Mouse (Mus musculus): Measurements from ENCODE around the gene Aurkaip1.
"Not testable (repeated sequence)": the region's sequence is repeated elsewhere in the genome, so short reads cannot be mapped to it uniquely, and the experiment has no call there.

The Aurkaip1 gene

GRCm38 (mm10) chr4:155831205-155831766, at the start of gene Aurkaip1:
Gene Aurkaip1 (plus strand): TSS chr4:155831272.
- DNase-seq, result peak; percentile 95

- DNase-seq, result no peak
Measured at GRCm38 (mm10) chr4:155783486-155784080, 47.5 kb upstream of the Aurkaip1 start.

- DNase-seq, result peak; percentile 87
Measured at GRCm38 (mm10) chr4:155784081-155784701, 46.9 kb upstream of the Aurkaip1 start.

DNA sequence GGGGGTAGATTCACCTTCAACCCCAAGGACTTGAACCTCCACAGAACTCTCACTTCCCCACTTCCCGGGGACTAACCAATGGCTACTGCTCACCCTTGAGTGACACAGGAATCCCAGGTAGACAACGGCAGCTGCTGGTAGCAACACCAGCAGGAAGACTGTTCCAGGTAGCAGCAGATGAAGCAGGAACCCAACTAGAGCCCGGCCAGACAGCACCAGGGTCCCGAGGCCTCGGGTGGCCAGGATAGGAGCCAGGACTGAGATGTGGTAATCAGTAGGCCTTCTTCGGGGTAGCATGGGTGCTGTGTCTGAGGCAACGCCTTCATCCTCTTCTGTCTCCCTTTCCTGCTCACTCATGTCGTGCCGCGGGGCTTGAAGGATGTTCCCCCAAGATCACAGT, 45.8 kb upstream of the Aurkaip1 start:
- DNase-seq, result no peak

- DNase-seq, result no peak
Measured at GRCm38 (mm10) chr4:155785819-155786218, 45.3 kb upstream of the Aurkaip1 start, which contains the start of gene Tmem88b. Gene Tmem88b (minus strand): TSS chr4:155785874.

GRCm38 (mm10) chr4:155788300-155788699, 42.8 kb upstream of the Aurkaip1 start:
- no peak for DNase-seq

GRCm38 (mm10) chr4:155788833-155789232, 42.2 kb upstream of the Aurkaip1 start:
- DNase-seq, result not testable (repeated sequence)

DNA sequence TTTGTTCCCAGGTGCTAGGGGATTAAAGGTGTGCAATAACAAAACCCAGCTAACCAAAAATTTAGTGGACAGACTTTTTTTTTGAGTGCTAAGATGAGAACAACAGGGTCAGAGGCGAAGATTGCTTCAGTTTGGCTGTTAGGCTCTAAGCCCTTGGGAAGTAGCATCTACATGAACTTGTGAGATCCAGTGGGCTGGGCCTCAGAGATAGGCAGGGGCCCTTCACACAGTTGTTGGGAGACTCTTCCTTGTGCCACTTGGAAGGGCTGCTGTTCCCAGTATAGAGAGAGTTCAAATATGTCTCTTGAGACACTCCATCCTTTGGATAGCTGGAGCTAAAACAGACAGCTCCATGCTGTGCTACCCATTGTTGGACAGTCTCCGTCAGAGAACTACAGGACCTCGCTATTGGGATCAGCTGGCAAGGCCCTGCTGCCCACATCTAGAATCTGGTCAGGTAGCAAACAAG, 41.0 kb upstream of the Aurkaip1 start, which contains the start of gene Ankrd65:
Ankrd65 (plus strand) TSS at position 419 of the 469 bp plus-strand sequence.
- no peak for DNase-seq

DNA sequence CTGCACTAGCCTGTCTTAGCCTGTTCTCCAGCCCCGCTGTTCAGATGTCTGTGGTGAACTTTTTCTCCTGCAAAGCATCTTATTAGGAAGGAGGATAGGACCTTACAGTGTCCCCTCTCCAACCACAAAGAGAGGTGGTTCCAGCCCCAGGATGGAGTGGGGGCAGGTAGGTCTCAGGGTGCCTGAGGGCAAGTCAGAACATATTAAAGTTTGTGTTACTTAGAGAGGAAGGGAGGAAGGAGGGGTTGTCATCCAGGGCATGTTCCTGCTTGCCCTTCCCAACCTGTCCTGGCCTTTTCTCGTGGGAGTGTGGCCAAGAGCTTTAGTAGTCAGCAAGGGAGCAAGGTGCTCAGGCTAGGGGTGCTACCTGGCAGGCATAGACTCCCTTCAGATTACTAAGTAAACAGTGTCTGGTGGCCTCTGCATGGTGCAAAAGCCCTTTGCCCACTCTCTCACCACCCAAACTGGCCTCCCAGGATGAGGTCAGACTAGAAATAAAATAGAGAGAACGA, 40.4 kb upstream of the Aurkaip1 start:
- DNase-seq, result no peak

DNA sequence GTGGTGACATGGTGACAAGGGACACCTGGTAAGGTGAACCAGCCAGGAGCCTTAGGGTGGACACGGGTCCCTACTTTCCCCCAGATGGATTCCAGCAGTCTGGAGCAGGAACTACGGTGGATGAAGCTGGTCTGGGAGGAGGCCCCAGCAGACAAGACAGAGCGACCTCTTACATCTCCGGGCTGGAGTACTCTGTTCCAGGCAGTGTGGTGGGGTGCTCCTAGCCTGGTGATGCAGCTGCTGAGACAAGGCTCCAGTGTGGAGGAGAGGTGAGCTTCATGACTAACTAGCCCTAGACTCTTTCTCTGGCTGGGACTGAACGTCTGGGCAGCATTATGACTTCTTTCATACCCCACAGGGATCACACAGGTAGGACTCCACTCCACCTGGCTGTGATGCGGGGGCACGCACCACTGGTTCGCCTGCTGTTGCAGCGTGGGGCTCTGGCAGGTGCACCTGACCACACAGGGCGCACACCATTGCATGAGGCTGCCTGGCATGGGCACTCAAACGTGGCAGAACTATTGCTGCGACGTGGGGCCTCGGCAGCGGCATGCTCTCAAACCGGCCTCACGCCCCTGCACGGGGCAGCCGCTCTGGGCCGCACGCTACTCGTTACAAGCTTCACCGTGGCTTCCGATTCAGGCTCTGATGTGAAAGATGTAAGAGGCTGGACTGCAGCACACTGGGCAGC, 39.7 kb upstream of the Aurkaip1 start:
- DNase-seq, result no peak

GRCm38 (mm10) chr4:155793730-155794129, 37.3 kb upstream of the Aurkaip1 start:
- no peak for DNase-seq

DNA sequence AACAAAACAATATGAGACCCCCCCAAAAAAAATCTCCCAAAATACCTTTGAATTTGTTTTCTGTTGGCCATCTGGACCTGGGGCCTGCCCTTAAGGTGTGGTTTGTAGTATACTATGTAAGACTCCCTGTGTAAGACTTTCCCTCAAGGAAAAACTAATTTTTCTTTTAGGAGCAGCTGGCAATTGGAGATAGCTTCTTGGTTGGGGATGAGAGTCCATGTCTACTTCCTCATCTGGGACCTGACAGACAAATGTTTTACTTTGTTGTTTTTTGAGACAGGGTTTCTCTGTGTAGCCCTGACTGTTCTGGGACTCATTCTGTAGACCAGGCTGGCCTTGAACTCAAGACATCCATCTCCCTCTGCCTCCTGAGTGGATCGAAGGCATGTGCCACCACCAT, 29.0 kb upstream of the Aurkaip1 start:
- no peak for DNase-seq

- DNase-seq, result no peak
Measured at GRCm38 (mm10) chr4:155802741-155803339, 28.2 kb upstream of the Aurkaip1 start, which contains the start of gene Mrpl20. Gene Mrpl20 (plus strand): TSS chr4:155802878.

GRCm38 (mm10) chr4:155803340-155804041, 27.6 kb upstream of the Aurkaip1 start:
- peak; percentile 93 for DNase-seq

- DNase-seq, result no peak
Measured at GRCm38 (mm10) chr4:155807841-155808240, 23.2 kb upstream of the Aurkaip1 start.

DNA sequence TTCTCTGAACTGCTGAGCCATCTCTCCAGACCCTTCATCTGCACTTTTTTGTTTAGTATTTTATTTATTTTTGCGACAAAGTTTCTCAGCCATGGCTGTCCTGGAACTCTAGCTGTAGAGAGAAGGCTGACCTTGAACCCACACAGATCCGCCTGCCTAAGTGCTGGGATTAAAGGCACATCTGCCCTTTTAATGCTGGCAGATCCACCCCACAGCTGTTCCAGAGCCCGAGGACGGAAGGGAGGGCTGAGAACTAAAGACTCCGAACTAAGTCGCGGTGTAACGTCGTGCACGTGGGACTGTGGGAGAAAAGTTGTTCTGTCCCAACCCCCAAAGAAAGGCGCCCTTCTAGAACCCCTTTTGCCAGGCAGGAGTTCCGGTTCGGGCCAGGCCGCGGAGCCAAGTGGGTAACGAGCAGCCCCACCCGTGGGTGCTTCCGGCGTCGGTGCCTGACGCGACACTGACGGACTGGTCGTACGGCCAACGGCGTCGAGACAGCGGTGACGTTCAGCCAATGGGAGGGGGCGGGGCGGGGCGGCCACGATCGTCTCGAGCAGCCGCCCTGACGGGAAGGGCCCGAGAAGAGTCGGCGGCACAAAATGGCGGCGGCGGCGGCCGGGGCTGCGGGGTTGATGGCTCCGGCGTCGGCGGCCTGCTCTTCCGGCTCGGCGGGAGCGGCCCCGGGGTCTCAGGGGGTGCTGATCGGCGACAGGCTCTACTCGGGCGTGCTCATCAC, 19.0 kb upstream of the Aurkaip1 start, which contains the start of gene Ccnl2:
Ccnl2 (plus strand) TSS at position 561 of the 736 bp plus-strand sequence.
- peak; percentile 94 for DNase-seq

- no peak for DNase-seq
Measured at GRCm38 (mm10) chr4:155812665-155813181, 18.3 kb upstream of the Aurkaip1 start.

DNA sequence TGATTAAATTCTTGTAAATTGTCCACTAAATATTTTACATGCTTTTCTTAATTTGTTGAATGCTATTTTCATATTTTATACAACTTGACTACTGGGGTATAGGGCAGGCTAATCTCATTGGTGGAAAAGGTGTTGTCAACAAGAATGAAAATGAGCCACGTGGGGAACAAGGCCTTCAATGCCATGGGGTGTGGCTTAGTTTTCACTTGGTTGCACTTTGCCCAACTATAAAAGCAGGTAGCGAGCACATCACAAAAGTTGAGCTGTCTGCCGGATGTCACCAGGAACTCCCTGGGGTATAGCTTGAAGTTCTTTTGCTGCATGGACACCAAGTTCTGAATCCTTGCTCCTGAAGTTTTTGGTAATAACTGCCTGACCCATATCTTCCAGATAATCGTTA, 13.5 kb upstream of the Aurkaip1 start:
- DNase-seq, result no peak

GRCm38 (mm10) chr4:155821025-155821424, 10.0 kb upstream of the Aurkaip1 start:
- no peak for DNase-seq

GRCm38 (mm10) chr4:155823443-155823842, 7.6 kb upstream of the Aurkaip1 start:
- no peak for DNase-seq

DNA sequence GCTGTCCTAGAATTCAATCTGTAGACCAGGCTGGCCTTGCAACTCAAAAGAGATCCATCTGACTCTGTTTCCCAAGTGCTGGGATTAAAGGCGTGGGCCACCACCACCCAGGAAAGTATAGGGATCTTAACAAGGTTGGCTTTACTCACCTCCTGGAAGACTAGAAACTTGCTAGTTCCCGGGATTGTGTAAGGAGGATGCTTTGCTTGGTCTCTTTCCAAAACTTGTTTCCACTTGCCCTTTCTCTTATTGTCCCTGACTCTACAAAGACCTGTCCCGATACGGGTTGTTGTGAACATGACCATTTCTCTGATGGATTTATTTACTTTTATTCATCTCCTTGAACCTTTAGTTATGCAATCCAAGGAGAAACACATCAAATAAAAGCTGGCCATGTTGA, 1.2 kb upstream of the Aurkaip1 start:
- DNase-seq, result peak; percentile 29

Data from cerebellum, adult 9-11 months (tissue).